Mouse (Mus musculus) stomach, embryonic 14.5 days (tissue): ENCODE results near the gene Adcy4. TPM values are rescaled to one million over a fixed set of nuclear protein-coding genes. Genes with fewer than 3 reads are reported as not detected.

Experiments used
- ATAC-seq: fragments of 200-750 bp; cut with Nextera tagmentation; 2 replicates; pipeline ENCODE4 v1.8.0; 2017; ENCODE audit warnings: low read depth, moderate TSS enrichment; ENCODE audit not compliant: insufficient number of reproducible peaks, insufficient read depth, low FRiP score
- H3K27ac ChIP-seq: fragments of 300-500 bp; sonication (generic); 2 replicates; pipeline ENCODE4 v1.5.1; 2014; ENCODE audit warnings: mild to moderate bottlenecking, low read length, moderate library complexity, mixed read lengths
- H3K27me3 ChIP-seq: fragments of 300-500 bp; sonication (generic); 2 replicates; pipeline ENCODE4 v1.6.1; 2014; ENCODE audit warnings: low read length, control low read depth, mixed read lengths; ENCODE audit not compliant: control insufficient read depth, insufficient read depth
- H3K36me3 ChIP-seq: fragments of 300-500 bp; sonication (generic); 2 replicates; pipeline ENCODE4 v1.6.1; 2014; ENCODE audit warnings: mild to moderate bottlenecking, control low read depth, low read length, moderate library complexity, mixed read lengths; ENCODE audit not compliant: control insufficient read depth, insufficient read depth
- H3K4me1 ChIP-seq: fragments of 300-500 bp; sonication (generic); 2 replicates; pipeline ENCODE4 v1.6.1; 2014; ENCODE audit warnings: low read length, control low read depth, mixed read lengths; ENCODE audit not compliant: control insufficient read depth, insufficient read depth
- H3K4me2 ChIP-seq: fragments of 300-500 bp; sonication (generic); replicated peaks from 2 replicates; pipeline ENCODE4 v1.6.1; 2014; ENCODE audit warnings: low read depth, low read length, control low read depth
- H3K4me3 ChIP-seq: fragments of 300-500 bp; sonication (generic); 2 replicates; pipeline ENCODE4 v1.5.1; 2014; ENCODE audit warnings: low read depth, low read length, control low read depth
- H3K9ac ChIP-seq: fragments of 300-500 bp; sonication (generic); replicated peaks from 2 replicates; pipeline ENCODE4 v1.6.1; 2014; ENCODE audit warnings: low read depth, mild to moderate bottlenecking, control low read depth, low read length, moderate library complexity, mixed read lengths
- H3K9me3 ChIP-seq: fragments of 300-500 bp; sonication (generic); 2 replicates; pipeline ENCODE4 v1.6.1; 2016; ENCODE audit warnings: low read depth, low read length, control low read depth; ENCODE audit not compliant: control insufficient read depth
- WGBS: fragments of 180-500 bp; shearing (Covaris S2); extraction: QIAGEN DNeasy Blood & Tissue Kit; methylation state at CpG from one replicate; pipeline ENCODE4 v1.1.7; 2014; 5-methylcytosine and 5-hydroxymethylcytosine counted together
- polyA plus RNA-seq: library from polyadenylated mRNA; unstranded; fragments of >200 nt; fragmentation: Nextera tagmentation; extraction: Ambion mirVana; gene quantifications from 2 replicates; pipeline ENCODE4 v1.2.1, GENCODE M21; 2014

The Adcy4 gene
- polyA plus RNA-seq, 1 experiment from 2014 or later: 4.3 TPM

- Histone ChIP-seq H3K27ac (0 out of 2 replicates have a peak overlapping the region, but pooled peaks have one; percentile 6), H3K9me3 (no peaks in the 10 kb centered on the region), H3K4me2 (peak overlapping the region; percentile 65), H3K36me3 (no peaks in the 10 kb centered on the region), H3K4me3 (peak overlapping the region; percentile 35), H3K27me3 (no peaks in the 10 kb centered on the region), H3K4me1 (no peaks in the 10 kb centered on the region), H3K9ac (peak overlapping the region; percentile 22; the same call in 1 of the 2 replicates)
- 18% methylated on average over 16 of the region's 16 CpGs for WGBS
- peak; percentile 53; the same call in 1 of the 2 replicates for ATAC-seq
Observed at GRCm38 (mm10) chr14:55814885-55815284, 31.0 kb upstream of the Adcy4 start.

- peak; percentile 67; the same call in 1 of the 2 replicates for ATAC-seq
- Histone ChIP-seq H3K9ac (no peak overlapping the region), H3K4me1 (no peaks in the 10 kb centered on the region), H3K27ac (peak overlapping the region; percentile 45; the same call in 1 of the 2 replicates), H3K4me2 (no peak overlapping the region), H3K27me3 (no peaks in the 10 kb centered on the region), H3K4me3 (no peak overlapping the region), H3K9me3 (no peaks in the 10 kb centered on the region), H3K36me3 (no peaks in the 10 kb centered on the region)
- 69% methylated on average over 15 of the region's 15 CpGs for WGBS
Observed at GRCm38 (mm10) chr14:55795380-55796163, 11.7 kb upstream of the Adcy4 start.

GRCm38 (mm10) chr14:55793946-55794345 lies 10.1 kb upstream of the Adcy4 start:
- no peak overlapping the region for H3K27ac ChIP-seq
- WGBS: 61% methylated on average over 2 of the region's 2 CpGs
- ATAC-seq: no peak

GRCm38 (mm10) chr14:55793461-55793860 lies 9.6 kb upstream of the Adcy4 start:
- no peak overlapping the region for H3K4me3 ChIP-seq
- H3K36me3 ChIP-seq: no peaks in the 10 kb centered on the region
- no peak overlapping the region for H3K27ac ChIP-seq
- H3K9me3 ChIP-seq: no peaks in the 10 kb centered on the region
- WGBS: 68% methylated on average over 2 of the region's 2 CpGs
- H3K4me1 ChIP-seq: no peaks in the 10 kb centered on the region
- no peak for ATAC-seq
- H3K4me2 ChIP-seq: no peak overlapping the region
- no peak overlapping the region for H3K9ac ChIP-seq
- no peaks in the 10 kb centered on the region for H3K27me3 ChIP-seq

More at GRCm38 (mm10) chr14:55793946-55794345, 10.1 kb upstream of the Adcy4 start:
- no peaks in the 10 kb centered on the region for H3K4me1 ChIP-seq
- no peaks in the 10 kb centered on the region for H3K9me3 ChIP-seq
- no peak overlapping the region for H3K4me2 ChIP-seq
- no peaks in the 10 kb centered on the region for H3K36me3 ChIP-seq
- H3K27me3 ChIP-seq: no peaks in the 10 kb centered on the region
- no peak overlapping the region for H3K9ac ChIP-seq
- H3K4me3 ChIP-seq: no peak overlapping the region

- Histone ChIP-seq H3K9ac (peak within 1 kb of the TSS; percentile 34), H3K27me3 (peaks cover 6% of the 10 kb centered on the region), H3K4me1 (peaks cover 7% of the 10 kb centered on the region; the same call in 1 of the 2 replicates), H3K9me3 (no peaks in the 10 kb centered on the region), H3K4me3 (peak within 1 kb of the TSS; percentile 45), H3K36me3 (no peaks in the 10 kb centered on the region), H3K4me2 (peak within 1 kb of the TSS; percentile 68), H3K27ac (no peak within 1 kb of the TSS)
- 4% methylated on average over 40 of the region's 40 CpGs for WGBS
- ATAC-seq: peak; percentile 19; the same call in 1 of the 2 replicates
Observed at GRCm38 (mm10) chr14:55788256-55789050, 4.6 kb upstream of the Adcy4 start, which contains the start of gene Ripk3. Gene Ripk3 (minus strand): TSS chr14:55788865.

GRCm38 (mm10) chr14:55787731-55788130 lies 3.8 kb upstream of the Adcy4 start:
- Histone ChIP-seq H3K27ac (no peak overlapping the region), H3K4me1 (peaks cover 14% of the 10 kb centered on the region; the same call in 1 of the 2 replicates), H3K27me3 (peaks cover 6% of the 10 kb centered on the region), H3K9ac (no peak overlapping the region), H3K4me2 (peak overlapping the region; percentile 68), H3K4me3 (peak overlapping the region; percentile 45), H3K9me3 (no peaks in the 10 kb centered on the region), H3K36me3 (no peaks in the 10 kb centered on the region)
- WGBS: 38% methylated on average over 11 of the region's 11 CpGs
- ATAC-seq: no peak

- H3K4me3 ChIP-seq: no peak overlapping the region
- no peak for ATAC-seq
- H3K9me3 ChIP-seq: no peaks in the 10 kb centered on the region
- H3K4me1 ChIP-seq: peaks cover 19% of the 10 kb centered on the region; the same call in 1 of the 2 replicates
- peaks cover 6% of the 10 kb centered on the region for H3K27me3 ChIP-seq
- H3K36me3 ChIP-seq: no peaks in the 10 kb centered on the region
- H3K4me2 ChIP-seq: no peak overlapping the region
- H3K27ac ChIP-seq: no peak overlapping the region
- 33% methylated on average over 6 of the region's 6 CpGs for WGBS
- no peak overlapping the region for H3K9ac ChIP-seq
Observed at GRCm38 (mm10) chr14:55785195-55785594, 1.3 kb upstream of the Adcy4 start.
